Mouse (Mus musculus) brain, adult 2 months (tissue): Measurements from ENCODE around the gene Arhgef28.
A peak's percentile ranks its signal among the peaks of the same experiment; 100 is the strongest.
"Not testable (repeated sequence)": the region's sequence is repeated elsewhere in the genome, so short reads cannot be mapped to it uniquely, and the experiment has no call there.

Experiments
- DNase-seq: peaks from one replicate; pipeline ENCODE4 v3.0.0; 2011; ENCODE audit warnings: low read depth, low spot score

The Arhgef28 gene

DNA sequence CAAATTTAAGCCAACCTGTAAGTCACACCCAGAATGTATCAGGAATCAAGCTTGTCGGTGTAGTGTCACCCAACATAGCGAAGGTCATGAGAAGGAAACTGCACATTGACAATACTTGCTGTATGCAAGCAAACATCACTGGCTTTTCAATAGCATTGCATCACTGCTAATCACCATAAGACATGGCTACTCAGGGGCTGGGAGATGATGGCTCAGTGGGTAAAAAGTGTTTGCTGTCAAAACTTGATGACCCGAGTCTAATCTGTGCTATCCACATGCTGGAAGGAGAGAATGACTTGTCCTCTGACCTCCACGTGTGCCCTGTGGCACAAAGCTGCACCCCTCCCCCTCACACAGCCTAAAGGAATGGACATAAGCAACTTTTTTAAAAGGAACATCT is 133.0 kb downstream of the Arhgef28 start:
- no peak for DNase-seq

DNA sequence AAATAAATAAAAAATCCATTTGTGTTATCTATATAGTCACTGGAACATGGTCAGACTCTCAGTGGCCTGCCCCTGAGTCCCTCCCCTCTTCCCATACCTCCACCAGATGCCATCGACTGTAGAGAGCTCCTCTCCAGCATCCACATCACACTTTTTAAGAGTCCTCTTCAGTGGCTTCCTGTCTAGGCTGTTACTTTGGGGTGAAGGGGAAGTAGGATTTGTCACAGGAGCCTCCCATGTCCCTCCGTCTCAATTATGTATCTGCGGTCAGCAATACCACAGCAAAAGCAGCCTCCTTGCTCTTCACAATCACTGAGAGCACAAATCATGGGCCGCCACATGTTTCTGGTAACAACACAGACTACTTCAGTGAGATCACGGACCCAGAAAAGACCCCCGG is 135.8 kb downstream of the Arhgef28 start:
- DNase-seq = no peak

DNA sequence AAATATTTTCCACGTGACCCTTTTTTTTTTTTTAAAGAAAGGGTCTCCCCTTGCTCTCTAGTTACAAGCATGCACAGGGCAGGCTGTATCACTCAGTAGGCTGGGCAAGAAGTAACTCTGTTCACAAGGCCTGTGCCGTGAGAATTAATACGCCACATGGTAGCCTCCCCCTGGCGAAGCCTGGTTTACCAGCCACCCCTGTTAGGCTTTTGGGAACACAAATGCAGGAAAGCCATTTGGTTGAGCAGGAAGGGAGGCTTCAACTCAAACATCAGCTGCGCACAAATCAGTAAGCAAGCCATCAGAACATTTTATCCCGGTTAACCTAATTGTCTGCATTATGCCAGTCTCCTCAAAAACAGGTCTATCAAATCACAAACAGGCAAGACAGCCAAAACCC is 136.6 kb downstream of the Arhgef28 start:
- no peak for DNase-seq

- no peak for DNase-seq
Observed at GRCm38 (mm10) chr13:98062843-98063242, 143.4 kb downstream of the Arhgef28 start.

GRCm38 (mm10) chr13:98060121-98060520 is 146.1 kb downstream of the Arhgef28 start:
- DNase-seq = not testable (repeated sequence)

DNA sequence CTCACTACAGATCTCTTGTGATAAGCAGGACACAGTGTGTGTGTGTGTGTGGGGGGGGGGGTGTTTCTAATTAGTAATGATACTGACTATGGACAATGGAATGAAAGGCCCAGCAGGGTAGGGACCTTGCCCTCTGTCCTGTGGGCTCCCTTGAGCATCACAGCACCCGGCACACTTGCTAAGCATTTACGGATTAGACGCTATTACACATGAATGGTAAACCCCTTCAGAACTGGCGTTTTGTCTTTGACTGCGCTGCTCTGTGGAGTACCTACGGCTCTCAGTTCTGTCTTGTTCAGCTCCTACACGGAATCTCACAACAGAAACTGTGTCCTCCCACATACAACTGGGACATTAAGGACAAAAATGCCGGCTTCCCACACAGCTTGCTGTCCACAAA is 151.0 kb downstream of the Arhgef28 start:
- peak; percentile 77 for DNase-seq

- peak; percentile 67 for DNase-seq
Observed at GRCm38 (mm10) chr13:98040628-98041150, 165.6 kb downstream of the Arhgef28 start.

DNA sequence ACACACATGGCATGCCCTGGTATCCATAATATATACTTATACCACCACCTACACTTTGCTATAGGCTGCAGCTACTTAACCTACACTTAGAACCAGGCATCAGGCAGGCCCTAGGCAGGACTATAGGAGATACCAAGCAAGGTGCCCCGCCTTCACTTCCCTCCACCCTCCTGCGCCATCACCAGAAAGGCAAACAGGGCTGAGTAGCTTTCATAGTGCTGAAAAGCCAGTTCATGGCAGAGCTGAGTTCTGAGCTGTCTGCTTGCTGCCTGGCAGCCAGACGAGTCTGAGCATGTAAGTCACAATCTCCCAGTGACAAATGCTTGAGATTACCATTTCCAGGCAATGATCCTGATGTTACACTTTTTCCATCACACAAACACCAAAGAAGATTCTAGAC is 167.5 kb downstream of the Arhgef28 start:
- DNase-seq = no peak

DNA sequence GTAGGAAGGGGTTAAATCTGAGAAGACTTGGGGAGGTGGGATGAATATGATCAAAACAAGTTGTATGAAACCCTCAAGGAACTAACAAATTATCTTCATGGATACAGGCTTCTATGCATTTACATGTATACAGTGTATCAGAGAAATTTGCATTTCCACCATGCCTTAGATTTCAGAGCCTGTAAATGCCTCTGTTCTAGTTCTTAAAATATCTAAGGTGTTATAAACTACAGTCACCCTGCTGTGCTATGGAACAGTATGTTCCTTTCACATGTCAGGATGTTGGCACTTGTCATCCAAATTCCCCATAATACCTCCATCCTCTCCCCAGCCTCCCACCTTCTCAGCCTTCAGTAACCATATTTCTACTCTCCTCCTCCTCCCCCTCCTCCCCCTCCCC is 168.5 kb downstream of the Arhgef28 start:
- no peak for DNase-seq

DNA sequence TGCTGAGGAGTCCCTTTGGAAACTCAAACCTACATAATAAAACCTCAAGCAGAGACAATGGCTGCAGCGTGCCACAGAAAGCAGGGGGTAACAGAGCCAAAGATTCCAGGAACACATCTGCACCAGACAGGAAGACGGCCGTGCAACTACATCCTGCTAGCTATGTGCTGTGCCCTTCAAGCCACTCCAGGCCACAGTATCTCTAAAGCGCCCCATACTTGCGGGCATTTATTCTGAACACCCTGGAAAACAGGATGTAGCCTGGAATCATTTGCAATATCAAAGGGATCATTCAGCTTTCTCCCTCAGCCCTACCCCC is 174.6 kb downstream of the Arhgef28 start:
- no peak for DNase-seq

DNA sequence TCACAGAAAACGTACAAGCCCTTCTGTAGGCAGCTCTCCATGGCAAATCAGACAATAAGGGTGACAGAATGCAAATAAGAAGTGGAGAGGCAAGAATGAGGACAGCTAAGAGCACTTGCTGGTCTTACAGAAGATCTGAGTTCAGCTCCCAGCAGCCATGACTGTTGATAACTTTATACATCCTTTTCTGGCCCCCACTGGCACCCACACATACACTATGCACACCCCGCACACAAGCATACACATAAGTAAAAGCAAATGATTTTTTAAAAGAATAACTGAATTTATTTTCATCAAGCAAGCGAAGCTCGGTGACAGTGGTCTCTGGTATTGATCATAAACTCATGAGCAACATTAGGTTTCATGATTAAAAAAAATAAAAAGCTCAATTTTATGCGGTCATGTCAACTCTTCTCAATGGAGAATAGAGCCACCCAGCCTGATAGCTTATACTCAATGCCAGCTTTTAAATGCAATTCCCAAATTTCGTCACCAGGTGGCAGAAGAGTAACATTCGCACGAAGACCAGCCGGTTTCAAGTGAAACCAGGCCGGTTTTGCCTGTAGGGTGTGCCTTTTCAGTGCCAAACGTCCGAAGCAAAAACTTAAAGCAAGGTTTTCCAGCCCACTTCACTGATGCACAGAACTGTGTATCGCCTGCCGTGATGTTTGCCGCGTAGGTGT is 175.1 kb downstream of the Arhgef28 start:
- DNase-seq = peak; percentile 90

DNA sequence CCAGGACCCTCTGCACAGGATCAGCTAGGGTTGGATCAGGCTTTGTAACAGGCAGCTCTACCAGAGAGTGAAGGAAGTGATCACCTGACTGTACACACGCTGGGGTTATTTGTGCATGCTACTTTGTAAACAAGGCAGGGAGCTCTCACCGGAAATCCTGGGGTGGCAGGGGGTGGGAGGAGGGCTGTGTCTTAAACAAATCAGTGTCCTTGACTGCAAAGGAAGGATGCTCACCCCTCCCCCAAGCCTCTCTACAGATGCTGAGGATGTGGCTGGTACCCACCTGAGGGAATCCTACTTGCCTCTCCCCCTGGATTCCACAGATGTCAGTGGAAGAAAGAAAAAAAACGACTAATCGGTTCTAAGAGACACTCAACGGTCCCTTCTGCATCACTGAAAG is 176.2 kb downstream of the Arhgef28 start:
- DNase-seq = no peak

DNA sequence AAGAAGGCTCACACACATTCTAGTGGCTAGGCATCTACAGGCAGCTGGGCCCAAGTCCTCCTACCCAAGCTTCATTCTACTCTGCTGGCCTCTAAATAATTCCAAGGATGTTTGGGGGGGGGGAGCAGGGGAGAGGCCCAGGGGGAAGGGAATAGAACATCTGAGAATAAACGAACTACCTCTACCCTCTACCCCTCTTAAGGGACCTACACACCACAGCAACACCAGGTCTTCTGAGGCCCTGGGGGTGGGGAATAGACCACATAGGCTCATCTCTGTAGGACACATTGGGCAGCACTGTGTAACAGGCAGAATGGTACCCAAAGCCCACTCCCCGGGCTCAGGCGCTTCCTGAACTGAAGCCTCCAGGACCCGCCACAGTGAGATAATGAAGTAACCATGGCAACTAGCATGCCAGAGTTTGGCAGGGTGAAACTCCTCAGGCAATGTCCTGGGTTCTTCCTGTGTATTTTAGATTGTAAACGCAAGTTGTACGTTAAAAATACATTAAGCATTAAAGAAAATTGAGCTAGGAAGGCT is 177.5 kb downstream of the Arhgef28 start:
- DNase-seq = no peak

GRCm38 (mm10) chr13:98027641-98028204 is 178.5 kb downstream of the Arhgef28 start:
- DNase-seq = no peak

GRCm38 (mm10) chr13:98027122-98027521 is 179.1 kb downstream of the Arhgef28 start:
- DNase-seq = peak; percentile 55

DNA sequence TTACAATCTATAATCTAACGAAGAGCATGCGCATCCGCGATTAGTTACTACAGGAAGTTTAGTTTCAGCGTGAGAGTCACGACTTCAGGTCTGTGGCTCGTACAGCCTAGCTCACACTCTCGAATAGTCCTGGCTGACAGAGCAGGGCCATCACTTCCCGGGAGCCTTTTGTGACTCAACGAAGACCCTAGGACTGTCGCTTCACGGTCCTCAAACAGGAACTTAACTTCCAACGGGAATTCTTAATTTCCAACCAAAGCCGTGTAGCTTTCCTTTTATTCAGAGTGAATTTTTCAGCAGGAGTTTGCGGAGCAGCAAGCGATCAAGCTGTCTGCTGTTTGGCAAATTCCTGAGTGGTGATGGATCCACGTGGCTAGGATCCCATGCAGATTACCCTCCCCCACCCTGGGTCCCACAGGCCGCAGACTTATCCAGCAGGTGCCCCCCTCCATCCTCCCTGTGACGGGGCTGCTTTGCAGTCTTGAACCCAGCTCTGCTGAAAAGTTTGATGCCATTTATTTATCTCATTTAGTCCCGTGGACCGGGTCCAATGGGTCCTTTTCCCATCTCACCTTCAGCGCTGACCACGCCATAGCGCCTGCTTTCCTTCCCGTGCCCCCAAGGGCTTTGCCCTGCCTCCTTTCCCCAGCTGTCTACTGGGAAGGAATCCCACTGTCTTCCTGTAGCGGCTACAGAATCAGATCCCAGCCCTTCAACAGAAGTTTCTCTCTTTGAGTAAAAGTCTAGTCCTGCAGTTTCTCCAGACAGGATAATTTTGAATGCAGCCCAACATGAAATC is 180.3 kb downstream of the Arhgef28 start:
- no peak for DNase-seq

- no peak for DNase-seq
Observed at GRCm38 (mm10) chr13:98025162-98025561, 181.1 kb downstream of the Arhgef28 start.

GRCm38 (mm10) chr13:98024680-98025079 is 181.6 kb downstream of the Arhgef28 start:
- no peak for DNase-seq

GRCm38 (mm10) chr13:98021906-98022305 is 184.3 kb downstream of the Arhgef28 start:
- no peak for DNase-seq

GRCm38 (mm10) chr13:98018837-98019236 is 187.4 kb downstream of the Arhgef28 start:
- not testable (repeated sequence) for DNase-seq

DNA sequence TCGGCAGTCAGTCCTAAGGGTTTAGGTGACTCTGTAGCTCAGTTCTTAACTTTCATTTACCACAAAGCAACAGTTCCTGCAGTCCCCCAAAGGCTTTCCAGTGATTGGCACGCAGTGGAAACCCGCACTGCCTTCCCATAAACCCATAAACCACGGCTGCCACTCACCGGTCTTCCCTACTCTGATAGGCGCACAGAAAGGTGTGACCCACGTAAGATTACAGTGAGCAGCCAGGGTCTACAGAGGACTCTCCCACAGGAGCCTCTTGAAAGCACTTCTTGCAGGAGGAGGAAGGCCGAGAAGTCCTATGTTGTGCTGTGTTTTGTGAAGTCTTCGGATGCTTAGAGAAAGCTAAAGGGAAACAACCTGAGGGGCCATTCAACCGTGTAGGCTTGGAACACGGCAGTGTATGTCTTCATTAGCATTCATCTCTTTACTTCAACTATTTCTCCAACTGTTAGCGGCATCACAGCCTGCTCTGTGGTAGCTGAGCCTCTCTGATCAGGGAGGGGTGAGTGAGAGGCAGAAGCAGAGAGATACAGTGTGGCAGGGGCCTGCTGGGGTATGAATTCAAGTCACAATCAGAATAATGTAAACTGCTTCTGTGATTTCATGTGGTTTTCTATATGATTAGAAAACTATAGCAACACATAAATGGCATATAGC is 189.2 kb downstream of the Arhgef28 start:
- peak; percentile 79 for DNase-seq
